Mouse (Mus musculus) layer of hippocampus, postnatal 14 days (tissue): ENCODE measurements at regions not wholly inside any gene's neighbourhood (a gene's known extent, or its start where the extent isn't known, plus 50 kb on each side); places are given as distances from the start of the nearest gene placed in this dataset.

Experiments used
- DNase-seq, 2 experiments: peaks; one replicate each; pipeline ENCODE4 v3.0.0; 2021 to 2022; ENCODE audit warnings: low spot score in 2 of 2, mixed read lengths in 1 of 2

DNA sequence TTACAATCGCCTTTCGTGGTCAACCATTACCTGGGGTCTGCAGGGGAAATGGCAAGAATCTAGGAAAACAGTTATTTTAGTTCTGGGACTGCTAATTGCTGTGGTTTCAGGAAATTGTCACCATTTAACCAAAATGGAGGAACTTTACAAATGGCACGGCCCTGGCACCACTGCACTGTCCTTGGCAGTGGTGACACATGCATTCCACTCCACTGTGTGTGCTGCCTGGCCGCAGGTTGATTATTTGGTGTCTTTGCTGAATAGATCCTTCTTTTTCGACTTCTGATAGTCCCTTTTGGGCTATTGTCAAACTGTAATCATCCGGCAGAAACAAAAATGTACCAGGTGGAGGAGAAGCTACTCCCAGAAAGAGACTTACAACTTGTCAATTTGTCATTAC, 241.4 kb upstream of the Rnaseh2b start:
- DNase-seq, result no peak

DNA sequence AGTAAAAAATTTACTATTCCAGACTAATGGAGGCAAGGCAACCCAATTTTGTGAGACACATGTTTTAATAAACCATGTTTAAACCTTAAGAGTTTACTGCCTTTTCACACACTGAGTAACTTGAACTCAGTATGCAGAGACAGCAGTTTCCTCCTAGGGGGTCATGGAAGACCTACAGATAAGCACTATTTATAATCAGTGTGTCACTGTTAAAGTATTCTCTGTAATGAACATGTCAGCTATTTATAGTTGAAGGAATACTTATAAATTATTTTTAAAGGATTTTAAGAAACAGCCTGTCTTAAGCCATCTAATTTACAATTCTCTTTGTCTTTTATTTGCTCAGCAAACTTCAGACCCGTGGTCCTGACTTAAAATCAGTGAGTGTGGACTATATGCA, 240.5 kb upstream of the Rnaseh2b start:
- DNase-seq, result no peak

DNA sequence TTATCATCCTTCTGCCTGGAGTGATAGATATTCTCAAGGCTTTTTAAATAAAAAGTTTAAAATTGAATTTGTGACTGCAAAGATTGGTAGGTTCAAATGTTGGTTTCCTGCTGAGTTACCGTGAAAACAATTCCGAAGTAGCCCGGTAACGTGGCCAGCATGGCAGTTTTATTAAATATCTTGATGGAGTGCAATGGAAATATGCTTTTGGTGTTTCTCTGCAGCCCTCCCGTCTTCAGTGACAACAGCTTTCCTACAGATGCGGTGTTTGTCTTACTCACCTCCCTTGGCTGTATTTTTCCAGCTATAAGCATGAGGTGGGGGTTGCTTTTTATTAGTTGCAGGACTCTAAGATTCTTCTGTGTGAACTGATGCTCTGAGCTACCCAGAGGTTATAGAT, 239.4 kb upstream of the Rnaseh2b start:
- DNase-seq, result no peak

DNA sequence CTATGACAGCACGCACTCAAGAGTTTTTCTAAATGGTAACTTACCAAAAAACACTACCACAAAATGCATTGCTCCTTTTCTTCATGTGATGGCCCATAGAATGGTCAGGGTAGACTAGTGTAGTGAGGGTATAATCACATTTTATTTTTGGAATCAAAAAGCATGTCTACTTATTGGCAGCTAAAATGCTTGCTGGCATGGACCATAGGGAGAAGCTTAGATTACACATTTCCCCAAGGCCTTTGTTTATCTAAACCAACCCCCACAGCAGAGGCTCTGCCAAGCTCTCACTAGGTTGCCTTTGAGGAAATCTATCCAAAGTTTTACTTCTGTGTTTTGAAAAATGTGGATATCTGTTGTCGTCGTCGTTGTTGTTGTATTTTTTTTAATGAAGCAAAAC, 235.3 kb upstream of the Rnaseh2b start:
- peak in 1 of 2 experiments; percentile 9 for DNase-seq

DNA sequence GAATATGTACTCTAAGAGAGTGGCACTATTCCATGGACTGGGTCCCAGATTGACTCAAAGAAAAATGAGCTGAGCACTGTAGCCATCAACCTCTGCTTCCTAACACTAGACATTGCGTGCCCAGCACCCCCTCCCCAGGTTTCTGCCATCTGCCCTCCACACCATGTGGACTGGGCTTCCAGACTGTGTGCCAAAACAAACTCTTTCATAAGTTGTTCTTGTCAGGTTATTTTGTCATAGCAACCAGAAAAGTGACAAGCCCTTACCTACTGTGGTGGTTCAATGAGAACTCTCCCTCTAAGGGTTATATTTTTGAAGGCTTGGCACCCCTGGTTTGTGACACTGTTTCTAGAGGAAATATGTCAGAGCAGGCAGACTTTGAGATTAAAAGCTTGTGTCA, 234.3 kb upstream of the Rnaseh2b start:
- no peak for DNase-seq

DNA sequence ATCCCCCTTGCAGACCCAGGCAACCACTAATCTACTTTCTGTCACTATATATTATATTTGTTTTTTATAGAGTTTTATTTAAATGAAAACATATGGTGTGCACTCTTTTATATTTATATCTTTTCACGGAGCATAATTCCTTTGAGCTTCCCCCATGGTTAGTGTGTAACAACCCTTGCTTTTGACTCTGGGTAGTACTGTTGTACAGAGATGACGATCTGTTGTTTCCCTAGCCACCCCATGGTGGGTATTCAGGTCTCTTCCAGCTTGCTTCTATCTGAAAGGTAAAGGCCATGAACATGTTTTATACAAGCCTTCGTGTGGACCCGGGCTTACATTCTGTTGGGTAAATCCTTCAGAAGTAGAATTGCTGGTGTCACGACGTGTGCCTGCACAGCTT, 221.2 kb upstream of the Rnaseh2b start:
- no peak for DNase-seq

DNA sequence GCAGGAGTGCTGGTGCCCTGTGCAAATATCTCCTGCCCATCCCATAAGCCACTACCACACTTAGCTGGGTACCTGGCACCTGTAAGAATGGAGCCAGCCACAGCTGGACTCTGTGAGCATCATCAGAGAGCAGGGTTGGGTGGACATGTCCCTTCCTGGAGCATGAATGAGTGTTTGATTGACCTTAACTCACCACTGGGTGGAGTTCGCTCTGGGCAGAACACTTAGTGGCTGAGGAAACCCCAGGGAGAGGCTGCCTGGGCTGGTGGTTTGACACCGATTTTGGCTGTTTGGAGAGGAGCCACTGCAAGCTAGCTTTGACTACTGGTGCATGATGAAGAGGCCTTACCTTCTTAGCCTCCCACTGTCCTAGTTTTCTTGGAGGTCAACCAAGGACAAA, 208.3 kb upstream of the Rnaseh2b start:
- no peak for DNase-seq

DNA sequence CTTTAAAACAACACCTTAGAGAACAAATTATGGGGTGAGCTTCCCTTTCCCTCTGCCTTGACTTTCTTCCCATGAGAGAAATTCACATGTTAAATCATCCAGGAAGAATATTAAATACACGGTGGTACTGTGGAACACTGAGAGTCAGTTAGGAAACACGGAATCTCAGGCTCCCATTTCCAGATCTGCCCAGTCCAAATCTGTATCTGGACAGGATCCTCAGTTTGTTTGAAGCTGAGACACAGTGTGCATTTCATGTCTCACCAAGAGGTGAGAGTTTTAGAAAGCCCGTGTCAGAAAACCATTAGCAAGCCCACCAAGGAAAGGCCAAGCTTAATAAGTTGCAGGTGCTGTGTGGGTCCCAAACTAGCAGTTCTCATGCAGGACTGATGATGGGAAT, 204.2 kb upstream of the Rnaseh2b start:
- no peak for DNase-seq

DNA sequence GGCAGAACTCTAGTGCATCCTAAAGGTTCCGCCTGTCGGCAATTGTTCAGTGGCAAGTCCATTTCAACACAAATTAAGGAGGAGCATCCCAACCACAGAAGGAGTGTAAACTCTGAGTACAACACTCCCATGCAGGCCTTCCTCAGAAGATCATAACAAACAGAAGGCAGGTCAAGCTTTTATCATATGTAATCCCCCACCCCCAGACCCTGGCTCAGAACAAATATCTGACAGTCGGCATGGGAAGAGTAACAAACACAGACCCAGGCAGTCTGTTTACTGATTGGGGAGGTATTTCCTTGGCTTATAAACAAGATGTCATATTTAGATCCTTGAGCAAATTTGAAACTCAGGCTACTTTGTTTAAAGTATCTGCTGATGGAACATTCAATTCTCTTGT, 174.9 kb upstream of the Rnaseh2b start:
- no peak for DNase-seq

DNA sequence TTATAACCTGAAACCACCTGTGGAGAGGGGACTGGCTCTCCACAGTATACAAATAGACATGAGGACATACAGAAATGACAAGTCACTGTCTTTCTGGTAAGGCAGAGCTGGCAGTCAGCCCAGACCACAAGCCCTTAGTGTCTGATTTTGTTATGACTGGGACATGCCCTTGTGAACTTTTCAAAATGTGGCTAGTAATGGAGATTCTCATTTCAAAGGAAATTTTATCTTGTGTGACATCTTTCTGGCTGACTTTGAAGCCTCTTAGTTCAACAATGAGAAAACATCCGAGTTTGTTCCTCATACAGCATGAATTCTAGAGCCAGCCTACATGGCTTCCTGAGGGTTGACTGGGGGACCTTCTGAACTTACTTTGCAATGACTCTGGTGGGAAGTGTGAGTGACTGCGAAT, 173.8 kb upstream of the Rnaseh2b start:
- DNase-seq, result no peak

DNA sequence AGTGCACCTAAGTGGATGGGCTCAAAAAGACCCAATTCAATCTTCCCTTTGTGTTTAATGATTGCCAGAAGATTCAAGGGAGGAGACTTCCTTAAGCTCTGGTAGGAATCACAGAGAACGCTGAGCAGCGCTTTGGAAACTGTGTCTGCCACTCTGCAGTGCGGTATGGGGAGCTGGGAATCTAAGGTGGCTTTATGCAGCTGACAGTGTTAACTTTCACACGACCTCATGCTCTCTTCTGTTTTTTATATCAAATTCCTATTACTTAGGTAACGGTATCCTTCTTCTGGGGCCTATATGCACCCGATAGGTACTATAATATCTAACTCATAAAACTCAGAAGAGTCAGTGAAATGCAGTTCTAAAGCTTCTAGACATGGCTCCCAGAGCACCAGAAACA, 163.5 kb upstream of the Rnaseh2b start:
- no peak for DNase-seq

DNA sequence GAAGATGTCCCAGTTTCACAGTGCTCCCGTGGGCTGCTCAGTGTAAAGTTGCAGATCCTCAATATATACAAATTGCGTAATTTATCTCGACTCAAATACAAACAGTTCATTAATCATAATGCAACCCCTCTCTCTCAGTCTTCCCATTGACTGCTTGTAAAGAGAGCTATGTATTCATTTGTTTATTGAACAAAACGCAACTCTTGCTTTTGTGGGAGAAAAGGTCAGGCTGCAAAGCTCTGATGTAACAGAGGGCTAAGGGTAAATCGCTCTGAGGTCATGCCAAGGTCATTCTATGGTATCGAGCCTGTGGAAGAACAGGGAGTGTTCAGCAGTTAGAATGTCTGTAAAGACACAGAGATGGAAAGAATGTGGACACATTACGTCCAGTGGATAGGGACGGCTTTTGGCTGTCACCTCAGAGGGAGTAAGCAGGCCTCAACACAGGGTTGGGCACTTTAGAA, 160.0 kb upstream of the Rnaseh2b start:
- DNase-seq, result no peak

DNA sequence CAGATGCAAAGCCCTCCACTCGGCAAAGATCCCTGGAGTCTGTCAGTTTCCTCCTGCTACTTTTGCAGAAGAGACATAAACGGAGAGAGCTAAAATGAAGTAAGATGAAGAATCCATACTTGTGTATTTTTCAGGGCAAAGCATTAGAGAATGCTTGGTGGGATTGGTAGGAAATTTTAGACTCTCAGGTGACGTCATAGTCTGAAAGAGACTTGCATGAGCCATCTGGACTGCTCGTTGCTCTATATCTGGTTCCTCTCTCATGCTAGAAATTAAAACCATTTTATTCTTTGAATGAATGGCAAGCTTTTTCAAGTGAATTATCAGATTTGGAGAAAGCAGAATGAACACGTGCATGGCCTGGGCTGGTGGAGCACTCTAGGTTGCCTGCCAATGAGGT, 154.4 kb upstream of the Rnaseh2b start:
- DNase-seq, result peak in 1 of 2 experiments; percentile 12

DNA sequence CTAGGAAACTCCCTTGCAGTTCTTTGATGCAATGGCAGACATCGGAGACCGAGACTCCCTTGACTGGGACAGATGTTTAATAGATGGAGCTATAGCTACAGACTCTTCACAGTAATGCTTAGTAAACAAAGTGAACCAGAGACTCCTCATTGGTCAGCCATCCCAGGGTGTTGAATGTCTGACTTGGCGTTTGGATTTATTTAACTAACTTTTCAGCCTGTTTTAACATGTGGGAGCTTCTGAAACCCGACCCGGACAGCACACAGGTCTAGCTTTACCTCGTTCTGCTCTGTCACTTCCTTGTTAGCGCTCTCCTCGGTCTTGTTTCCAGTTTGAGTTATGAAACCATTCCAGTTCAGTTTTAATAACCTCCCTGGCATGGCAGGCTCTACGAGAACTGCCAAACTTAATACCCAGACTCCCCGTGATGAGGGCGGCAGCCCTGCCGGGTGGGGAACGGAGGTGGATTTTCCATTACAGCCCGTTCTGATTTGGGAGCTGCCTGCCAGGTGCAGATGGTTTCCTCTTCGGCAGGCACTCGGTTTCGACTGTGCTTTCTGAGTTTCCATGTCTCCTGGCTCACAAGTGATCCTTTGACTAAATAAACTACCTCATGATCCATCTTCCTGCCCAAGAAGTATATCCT, 147.9 kb upstream of the Rnaseh2b start:
- DNase-seq, result peak in 1 of 2 experiments; percentile 40

DNA sequence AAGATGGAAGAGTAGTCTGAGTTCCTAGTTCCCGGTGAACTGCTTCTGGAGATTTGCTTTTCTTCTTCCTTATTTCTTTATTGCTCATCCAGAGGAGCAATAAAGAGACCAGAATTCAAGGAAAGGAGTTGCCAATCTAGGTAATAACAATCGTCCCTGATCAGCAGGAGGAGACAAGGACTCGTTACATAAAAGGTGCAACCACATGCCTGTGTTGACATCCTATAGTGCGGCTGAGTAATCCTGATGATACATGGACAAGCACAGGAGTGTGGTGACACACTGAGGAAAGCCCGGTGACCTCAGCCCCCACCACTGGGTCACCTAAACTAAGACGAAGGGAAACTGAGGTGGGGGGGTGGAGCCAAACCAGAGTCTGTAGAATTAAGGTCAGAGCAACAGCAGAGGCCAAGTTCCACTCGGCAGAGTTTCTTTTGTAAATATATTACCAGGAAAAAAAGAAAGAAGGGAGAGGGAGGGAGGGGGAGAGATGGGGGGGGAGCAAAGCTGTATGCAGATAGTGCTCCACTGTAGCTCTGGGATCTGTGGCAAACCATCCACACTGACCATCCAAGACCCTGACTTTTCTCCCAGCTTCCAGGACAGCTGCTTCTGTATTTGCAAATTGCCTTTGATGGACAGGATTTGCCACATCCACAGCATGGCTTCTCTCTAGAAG, 135.2 kb upstream of the Rnaseh2b start:
- DNase-seq, result no peak

DNA sequence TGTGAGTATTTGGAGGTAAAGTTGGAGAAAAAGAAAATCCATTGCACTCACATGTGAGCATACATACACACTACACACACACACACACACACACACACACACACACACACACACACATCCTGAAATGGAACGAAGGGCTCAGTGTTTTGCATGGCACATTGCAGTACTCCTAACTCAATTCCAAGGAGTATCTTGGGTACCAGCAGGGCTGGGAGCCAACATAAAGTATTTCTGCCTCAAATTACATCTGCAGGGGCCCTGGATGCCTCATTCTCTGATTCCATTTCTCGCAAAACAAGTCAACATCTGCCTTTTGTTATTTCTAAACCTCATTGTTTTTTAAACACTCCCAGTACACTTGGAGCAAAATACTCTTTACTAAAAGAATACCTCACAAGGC, 132.7 kb upstream of the Rnaseh2b start:
- DNase-seq, result no peak

DNA sequence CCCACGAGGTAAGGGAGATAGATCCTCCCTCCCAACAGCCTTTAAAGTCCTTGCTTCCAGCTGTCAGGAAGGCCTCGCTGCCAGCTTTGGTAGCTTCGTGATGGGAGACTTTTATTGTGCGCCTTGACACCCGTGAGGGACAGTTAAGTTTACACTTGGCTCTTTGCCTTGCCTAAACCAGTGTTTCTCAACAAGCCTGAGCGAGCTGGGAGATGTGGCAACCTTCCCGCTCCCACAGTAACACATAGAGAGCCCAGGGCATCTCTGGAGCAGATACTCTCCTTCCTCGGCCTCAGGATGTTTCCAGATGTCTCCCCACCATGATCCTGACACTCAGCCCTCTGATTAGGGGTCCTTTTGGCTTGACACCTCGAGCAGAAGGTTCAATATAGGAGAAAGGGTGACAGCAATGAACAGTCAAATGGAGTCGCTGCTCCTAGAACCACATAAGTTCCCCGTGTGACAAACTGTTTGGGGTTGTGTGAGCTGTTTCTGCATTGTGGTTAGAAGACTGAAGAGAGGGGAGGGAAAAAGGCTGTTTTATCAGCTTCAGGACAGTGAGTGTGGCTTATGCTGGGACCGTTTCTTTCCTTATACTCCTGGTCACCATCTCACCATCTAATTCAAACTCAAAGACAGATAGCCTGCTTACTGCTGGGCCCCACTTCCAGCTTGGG, 129.1 kb upstream of the Rnaseh2b start:
- no peak for DNase-seq

DNA sequence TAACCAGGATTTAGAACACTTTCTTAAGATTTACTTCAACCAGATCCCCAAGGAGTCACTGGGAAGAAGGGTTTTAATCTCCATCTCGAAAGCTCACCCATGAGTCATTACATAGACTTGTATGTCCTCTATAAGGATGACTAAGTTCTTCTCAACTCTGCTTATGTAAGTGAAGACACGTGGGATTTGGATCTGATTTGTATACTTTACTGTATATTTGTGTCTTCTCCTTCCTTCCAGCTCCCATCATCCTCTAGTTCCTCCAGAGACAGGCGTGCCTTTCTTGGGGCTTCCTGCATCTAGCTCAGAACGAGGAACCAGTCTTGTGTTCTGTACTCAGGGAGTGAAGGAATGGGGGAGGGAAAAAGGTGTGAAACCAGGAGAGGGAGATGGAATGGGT, 127.5 kb upstream of the Rnaseh2b start:
- DNase-seq, result no peak

DNA sequence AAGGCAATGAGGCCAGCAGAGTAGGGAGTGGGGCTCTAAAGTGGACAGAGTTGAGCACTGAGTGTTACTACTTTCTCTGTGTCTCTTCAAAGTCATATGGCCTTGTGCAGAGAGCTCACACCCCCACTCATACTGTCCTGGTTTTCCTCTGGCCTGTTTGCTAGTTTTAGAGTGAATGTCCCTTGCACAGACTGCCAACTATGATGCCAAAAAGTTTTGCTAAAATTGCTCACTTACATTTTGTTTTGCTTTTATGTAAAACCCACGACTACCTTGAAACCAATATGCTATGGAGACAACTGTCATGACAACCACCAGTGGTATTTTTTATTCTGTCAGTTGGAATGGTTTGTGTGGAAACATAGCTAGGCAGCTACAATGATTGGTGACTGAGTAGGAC, 126.4 kb upstream of the Rnaseh2b start:
- no peak for DNase-seq

DNA sequence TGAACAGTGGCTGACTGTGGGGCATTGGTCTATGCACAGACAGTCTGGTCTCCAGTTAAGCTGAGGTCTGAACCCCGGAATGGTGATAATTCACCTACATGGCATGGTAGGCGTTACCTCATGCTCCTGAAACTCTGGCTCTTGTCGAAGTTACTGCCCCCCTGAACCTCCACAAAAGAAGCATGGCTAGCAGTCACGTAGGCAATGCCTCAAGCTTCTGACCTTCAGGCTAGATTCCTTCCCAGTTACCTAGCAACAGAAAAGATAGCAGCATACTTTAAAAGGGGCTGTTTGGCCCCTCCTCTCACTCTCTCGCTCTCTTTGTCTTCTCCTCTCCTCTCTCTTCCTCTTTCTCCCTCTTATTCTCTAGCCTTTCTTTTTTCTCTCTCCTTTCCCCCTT, 125.8 kb upstream of the Rnaseh2b start:
- DNase-seq, result no peak

DNA sequence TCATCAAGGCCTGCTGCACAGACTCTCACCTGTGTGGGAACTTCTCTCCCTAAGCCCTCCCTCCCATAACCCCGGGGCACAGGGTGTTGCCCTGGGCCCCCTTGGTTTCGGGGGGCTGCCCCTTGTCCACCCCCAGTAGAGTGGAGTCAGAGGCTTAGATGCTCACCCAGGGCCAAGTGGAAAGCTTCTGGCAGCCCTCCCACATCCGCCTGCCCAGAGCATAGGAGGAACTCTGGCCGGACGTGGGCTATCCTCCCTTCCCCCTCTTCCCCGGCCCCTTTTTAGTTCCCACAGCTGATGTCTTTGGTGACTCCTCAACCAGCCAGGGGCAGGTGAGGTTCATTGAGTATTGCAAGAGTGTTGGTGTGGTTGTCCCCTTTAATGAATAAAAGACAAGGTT, 125.3 kb upstream of the Rnaseh2b start:
- no peak for DNase-seq

DNA sequence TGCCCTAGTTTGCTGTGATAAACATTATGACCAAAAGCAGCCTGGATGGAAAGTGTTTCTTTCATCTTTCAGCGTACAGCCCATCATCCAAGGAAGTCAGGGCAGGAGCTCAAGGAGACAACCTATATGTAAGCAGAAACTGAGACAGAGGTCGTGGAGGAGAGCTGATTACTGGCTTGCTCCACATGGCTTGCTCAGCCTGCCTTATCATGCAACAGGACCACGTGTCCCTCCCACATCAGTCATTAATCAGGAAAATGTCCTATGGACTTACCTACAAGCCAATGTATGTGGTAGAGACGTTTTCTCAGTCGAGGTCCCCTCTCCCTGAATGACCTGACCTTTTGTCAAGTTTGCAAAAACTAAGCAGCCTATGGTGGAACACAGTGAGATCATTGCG, 123.7 kb upstream of the Rnaseh2b start:
- DNase-seq, result no peak

DNA sequence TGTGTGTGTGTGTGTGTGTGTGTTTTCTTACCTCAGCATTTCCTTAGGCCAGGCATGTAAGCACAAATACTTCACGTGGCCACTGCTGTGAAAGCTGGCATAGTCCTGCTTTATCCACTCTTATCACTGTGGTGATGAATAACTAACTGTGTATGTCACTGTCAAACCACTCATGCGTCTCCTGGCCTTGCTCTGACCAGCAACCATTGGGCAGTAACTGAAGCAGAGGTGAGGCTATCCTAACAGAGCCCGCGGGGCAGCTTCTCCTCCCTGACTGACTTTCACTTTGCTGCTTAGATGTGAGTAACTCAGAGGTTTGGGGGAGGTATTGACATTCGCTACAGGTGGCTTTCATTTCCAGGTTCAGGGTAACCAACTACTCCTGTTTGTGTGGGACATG, 122.0 kb upstream of the Rnaseh2b start:
- no peak for DNase-seq
